Mouse (Mus musculus) frontal cortex, postnatal 14 days (tissue): Measurements from ENCODE around the gene Tfam.

Experiments used
- DNase-seq, 2 experiments: peaks; one replicate each; pipeline ENCODE4 v3.0.0; 2022; ENCODE audit warnings: low spot score in 2 of 2

The Tfam gene

DNA sequence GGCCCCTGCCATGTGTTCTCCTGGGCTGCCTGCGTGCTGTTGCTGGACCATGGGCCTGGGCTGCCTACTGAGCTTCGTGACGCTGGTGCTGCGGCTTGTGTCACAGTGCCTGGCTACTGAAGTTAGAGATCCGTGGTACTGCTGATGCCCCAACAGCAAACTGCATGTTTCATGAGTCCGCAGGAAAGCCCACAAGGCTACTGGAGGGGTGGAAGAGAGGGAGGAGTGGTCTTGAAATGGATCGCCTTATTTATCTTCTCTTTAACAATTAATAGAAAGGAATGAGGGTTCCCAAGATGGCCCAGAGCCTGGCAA, at the start of gene Tfam:
TSS of gene Tfam (minus strand) at position 41 of the 315 bp plus-strand sequence.
- DNase-seq = no peak

DNA sequence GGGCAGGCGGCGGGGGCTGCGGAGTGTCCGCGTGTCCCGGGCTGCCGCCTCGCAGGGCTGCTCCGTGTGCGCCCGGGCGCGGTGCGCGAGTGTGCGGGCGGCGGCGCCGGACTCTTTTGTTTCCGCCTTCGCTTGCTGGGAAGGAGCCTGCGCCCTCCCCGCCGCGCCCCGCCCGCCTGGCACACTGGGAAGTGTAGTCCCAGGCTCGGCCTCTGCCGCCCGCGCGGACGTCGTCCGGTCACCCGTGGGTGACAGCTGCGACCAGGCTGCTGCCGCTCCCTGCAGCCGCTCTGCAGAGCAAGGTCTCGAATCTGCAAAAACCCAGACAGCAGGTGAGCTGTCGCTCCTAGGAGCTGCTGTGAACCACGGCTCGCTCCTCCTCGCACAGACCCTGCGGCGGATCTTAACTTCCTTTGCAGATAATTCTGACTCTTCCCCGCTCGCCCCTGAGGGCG, 47.1 kb upstream of the Tfam start, which contains the start of gene Ube2d1:
TSS of gene Ube2d1 (minus strand) at position 137 of the 455 bp plus-strand sequence.
- DNase-seq = peak; percentile 75 to 87

DNA sequence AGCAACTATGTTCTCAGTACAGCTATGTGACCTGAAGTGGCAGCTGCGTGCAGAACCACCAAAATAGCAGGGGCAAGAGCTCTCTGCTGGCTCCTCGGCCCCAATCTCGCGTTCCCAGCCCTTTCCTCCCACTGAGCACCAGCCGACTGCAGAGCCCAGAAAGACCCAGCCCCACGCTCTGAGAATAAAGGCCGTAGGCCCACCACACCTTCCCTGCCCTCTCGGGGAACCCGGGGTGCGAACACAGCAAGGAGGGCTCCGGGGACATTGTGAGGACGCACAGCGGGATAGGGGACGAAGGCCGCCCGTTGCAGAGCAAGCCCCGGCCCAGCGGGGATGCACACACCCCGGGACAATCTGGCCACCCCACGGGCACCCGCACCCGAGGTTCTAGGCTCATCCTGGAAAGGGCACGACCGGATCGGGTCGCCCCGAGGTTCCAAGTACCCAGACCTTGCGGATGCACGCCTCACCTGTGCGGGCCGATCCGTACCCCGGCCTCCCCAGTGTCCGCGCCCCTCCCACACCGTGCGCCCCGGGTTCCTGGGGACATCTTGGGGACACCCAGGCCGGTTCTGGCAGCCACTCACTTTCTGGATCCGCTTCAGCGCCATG, 46.5 kb upstream of the Tfam start:
- DNase-seq = peak in 1 of 2 experiments; percentile 42

DNA sequence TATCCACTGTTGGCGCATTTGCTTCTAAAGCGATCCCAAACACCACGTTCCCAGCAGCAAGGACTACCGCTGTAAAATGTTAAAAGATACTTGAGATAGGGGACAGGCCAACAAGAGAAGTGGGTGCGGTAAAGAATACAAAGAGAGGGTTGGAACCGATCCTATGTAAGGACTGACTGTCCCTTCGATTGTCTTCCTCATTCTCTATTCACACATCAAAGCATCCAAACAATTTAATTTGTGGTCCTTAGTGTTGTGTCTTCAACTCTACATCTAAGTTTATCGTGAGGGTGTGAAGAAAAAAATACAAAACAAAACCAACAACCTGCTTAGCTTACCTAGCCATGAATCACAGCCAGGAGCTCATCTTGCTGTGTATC, 46.0 kb upstream of the Tfam start:
- no peak for DNase-seq

DNA sequence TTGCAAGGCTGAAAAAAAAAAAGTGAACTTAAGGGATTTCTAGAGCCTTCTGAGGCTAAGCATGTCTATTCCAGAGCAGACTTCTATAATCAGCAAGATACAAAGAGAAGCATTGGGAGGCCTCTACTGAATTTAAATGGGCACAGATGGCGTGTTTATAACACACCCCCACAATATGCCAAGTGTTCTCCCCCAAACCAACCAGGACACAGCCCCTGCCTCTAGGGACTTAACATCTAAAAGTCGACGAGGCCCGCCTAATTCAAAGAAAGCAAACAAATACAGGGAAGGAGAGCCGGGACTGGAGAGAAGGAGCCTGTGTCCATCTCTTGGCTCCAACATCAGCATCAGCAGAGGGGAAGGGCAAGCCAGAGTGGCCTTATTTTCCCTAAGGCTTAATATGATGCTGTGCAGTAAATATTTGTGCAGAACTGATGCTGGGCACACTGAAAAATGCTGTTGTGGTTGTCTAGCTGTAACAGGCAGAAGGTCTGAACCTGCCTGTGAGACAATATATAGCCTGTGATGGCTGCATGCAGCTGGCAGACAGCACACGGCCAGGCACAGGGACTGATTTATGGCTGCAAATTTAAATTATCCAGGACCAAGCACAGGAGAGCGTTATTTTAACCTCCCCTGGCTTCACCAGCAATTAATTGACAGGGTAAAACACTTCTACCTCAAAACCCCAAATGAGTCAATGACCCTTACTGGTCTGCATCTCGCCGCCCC, 35.1 kb upstream of the Tfam start:
- DNase-seq = peak in 1 of 2 experiments; percentile 17

DNA sequence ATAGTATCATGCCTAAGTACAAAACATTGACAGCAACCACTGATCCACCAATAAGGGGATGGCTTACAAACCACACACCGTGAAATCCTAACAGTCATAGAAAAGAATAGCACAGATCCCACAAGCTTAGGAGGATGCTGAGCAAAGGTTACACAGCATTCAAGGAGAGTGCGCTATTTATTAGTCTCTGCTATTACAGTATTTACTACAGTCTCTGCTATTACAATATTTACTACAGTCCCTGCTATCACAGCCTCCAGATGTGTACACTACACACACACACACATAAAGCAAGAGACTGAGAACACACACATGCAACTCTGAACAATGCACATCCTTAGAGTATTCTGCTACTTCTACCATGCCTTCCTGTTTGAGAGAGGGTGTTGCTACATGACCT, 29.9 kb upstream of the Tfam start:
- no peak for DNase-seq

DNA sequence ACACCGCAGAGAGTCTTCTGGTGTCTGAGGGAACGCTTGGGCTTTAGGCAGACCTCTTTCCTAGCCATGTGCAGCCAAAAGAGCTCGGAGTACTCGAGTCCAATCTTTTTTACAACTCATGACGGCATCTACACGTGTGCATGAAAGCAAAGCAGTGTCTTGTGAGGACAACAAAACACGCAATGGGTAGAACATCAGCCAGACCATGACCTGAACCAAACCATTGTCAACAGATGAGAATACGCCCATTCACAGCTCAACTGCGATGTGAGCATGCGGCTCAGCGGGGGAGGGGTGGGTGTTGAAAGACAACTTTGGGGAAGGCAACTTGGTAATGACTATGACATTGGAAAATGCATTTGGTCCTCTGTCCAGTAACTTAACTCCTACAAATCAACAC, 29.4 kb upstream of the Tfam start:
- no peak for DNase-seq

DNA sequence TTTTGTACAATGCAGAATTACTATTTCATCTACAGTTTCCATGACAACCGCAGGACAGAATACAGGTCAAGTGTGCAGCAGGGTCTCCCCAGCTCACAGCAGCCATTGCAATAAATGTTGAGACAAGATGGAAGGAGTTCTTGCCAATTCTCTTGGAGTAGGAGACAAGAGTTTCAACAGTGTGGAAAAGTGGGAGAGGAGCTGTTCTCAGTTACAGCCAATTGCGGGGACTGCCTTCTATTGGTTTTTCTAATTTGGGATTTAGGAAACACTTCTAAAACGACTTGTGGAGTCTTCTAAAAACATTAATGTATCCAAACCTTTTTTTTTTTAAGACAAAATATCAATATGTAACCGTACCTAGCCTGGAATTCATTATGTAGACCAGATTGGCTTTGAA, 27.0 kb upstream of the Tfam start:
- DNase-seq = no peak

DNA sequence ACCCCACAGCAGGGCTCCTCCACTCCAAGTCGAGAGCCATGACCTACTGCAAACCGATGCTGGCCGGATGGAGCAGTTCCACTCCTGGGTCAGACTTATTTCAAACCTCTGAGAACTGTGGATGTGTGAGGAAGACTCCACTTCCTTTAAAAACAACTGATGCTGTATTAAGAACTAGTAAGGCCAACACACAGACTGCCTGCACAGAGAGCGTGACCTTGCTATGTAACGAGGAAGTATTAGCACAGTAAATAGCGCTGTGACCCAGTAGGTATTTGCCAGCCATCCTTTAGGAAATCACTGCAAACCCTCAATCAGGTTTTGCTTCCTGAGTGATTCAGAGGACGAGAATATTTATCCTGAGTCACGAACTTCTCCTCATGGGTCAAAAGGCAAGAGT, 23.6 kb upstream of the Tfam start:
- DNase-seq = no peak

DNA sequence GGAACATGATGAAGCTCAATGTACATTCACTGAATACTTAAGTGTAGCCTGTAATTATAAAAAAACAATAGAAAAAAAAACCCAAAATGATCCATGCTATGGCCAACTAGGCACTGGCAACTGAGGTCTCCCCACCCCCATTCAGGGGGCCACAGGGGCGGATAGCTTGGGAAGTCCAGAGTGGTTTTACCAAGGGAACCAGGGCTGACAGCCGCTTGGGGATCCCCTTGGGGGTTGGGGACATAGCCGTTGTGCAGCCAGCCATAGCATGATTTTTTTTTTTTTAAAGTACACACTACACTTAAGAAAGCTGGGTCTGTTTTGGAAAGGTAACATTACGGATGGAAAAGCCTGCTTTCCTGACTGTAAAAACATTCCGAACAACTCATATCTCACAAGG, 20.9 kb upstream of the Tfam start:
- no peak for DNase-seq

DNA sequence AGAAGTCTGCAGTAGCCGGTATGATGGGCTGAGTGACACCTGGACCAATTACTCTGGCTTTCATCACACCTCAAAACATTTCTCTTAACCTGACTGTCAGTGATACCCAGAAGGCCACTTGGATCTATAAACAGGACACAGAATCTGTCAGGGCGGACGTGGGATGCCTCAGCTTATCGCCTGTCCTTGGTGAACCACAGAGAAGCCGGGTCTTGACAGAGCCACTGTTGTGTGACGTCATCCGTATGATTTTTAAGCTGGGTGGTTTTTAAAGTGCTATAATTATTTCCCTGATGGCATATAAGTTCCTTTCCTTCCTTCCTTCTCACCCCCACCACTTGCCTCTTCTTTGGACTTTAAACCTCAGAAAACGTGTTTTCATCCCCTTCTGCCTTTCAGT, 20.4 kb upstream of the Tfam start:
- DNase-seq = no peak

DNA sequence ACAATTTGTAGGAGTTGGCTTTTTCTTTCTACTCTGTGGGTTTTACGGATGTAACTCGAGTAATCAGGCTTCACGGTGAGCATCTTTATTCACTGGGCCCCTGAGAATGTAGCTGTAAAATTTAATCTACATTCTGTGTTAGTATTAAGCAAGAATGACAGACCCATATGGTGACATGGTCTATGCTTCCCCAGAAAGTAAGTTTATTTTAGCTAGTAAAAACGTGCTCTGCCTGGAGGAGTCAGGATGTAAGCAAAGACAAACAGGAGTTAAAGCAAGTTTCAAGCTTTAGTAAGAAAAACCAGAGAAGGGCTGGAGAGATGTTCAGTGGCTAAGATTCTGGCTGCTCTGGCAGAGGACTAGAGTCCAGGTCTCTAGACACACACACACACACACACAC, 15.1 kb upstream of the Tfam start:
- DNase-seq = no peak

DNA sequence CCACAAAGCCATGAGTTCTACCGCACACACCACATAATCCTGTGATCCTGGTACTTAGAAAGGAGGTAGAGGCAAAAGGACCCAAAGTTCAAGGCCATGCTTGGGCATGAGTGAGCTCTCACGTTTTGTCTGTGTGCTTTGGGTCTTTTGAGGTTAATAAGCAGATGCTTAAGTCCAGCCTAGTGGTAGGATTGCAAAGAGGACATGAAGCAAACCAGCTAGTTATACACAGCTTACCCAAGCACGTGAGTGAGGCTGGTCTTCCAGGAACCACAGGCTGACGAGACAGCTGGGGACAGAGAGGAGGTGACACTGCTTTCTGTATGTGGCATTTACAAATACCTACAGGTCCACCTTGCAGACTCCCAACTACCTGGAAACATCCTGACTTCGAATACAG, 14.3 kb upstream of the Tfam start:
- no peak for DNase-seq

DNA sequence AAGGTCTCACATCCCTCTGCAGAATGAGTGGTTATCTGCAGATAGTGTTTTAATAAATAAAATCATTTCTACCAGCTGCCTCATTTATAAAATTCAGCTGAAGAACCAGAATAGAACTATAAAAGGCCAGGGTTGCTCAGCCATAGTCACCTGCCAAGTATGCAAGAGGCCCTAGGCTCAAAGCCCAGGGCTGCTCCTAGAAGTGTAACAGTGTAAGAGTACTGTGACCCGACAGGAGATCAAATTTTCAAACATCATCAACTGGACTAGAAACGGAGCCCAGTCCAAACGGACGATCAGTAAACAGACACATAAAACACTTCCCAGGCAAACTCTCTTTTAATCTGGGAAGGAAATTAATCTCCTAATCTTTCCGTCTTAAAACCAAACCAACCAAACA, 13.8 kb upstream of the Tfam start:
- no peak for DNase-seq

DNA sequence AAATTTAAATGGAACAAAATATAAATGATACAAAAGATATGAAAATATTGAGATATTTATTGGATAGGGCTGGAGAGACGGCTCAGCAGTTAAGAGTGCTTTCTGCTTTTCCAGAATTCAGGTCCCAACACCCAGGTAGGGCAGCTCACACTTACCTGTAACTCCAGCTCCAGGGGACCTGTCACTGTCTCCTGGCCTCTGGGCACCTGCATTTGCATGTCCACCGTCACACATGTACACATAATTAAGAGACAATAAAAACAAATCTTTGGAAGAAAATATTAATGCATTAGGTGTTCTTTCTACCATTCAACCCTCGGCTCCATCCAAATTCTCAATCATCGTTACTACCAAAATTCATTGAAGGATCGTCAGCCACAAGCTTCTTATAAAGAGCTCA, 13.2 kb upstream of the Tfam start:
- DNase-seq = no peak

DNA sequence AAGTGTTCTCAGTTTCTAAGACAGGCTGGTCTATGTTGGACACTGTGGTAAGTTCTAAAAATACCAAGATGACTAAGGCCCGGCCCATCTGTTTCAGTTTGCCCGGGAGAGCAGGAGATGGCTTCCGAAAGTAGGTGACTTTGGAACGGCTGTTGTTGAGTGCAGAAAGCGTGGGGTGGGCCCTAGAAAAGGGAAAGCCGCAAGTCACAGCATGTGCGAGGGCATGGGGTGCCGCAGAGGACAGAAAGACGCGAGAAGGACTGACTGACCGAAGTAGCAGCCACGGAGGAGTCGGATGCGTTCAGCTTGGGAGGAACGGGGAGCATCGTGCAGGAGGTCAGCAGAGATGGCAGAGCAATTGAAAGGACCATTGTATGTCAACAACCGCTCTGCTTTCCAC, 12.4 kb upstream of the Tfam start:
- DNase-seq = peak; percentile 33 to 37

DNA sequence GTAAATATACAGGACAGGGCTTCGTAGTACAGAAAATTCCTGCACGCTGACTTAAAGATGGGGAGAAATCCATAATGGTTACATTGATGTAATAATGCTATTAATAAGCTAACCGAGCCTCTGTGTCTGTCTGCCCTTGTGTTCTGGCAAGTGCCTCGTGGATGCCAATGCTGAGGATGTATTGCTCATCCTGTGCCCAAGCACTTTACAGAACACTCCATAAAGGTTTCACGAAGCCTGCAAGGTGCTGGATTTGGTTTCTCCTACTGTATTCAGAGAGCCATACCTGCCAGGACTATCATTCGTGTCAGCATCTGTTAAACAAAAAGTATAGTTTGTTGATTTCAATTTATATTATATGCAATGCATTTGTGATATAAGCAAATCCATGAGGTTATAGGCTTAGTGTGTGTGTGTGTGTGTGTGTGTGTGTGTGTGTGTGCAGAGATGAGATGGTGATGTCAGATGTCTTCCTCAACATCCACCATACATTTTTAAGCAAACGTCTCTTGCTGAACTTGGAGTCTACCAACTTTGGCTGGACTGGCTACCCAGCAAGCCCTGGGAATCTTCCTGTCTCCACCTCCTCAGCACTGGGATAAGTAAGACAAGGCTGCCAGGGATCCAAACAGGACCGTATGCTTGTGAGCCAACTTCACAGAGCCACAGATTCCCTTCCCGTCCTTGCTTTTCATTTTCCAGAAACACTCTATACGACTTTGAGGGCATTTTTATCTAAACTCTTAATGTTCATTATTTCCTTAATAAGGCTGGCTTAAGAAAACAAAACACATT, 11.2 kb upstream of the Tfam start:
- no peak for DNase-seq

DNA sequence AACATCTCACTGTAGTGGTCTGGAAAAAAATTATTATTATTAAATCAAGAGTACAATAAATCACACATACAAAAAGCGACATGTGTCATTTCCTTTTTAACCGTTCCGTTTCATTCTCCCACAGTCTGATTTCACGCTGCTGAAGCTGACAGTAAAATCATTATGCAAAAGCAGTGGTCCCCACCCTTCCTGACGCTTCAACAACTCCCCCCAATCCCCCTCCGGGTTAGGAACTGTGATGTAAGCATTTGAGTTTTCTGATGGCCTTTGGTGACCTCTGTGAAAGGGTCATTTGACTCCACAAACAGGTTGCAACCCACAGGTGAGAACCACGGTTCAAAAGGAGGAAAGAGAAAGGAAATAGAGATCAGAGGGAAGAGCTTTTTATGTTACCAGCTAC, 8.9 kb upstream of the Tfam start:
- no peak for DNase-seq

DNA sequence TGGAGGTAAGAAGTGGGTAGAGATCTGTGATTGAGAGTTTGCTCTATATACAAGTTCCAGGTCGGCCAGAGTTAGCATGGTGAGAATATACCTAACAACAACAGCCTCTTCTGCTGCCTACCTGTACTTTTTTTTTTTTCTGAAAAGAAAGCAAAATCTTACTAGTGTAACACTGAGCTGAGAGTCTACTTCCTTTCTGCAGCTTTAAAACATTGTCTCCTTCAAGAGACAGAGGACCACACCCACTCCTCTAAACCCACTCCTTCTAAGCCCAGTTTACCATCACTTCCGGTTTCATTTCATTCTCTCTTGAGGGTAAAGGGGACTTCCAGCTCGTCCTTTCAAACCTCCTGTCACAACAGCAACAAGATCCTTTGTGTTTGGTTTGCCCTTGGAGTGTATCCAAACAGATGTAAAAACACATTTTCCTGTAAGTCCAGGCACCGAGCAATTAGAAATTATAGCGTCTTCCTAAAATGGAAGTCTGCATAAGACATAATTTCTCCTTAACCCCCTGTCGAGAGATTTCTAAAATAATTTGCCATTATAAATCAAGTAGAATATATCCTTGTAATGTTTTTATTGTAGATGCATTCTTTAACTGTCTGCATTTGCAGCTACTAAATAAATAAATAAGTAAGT, 1.5 kb upstream of the Tfam start:
- no peak for DNase-seq

DNA sequence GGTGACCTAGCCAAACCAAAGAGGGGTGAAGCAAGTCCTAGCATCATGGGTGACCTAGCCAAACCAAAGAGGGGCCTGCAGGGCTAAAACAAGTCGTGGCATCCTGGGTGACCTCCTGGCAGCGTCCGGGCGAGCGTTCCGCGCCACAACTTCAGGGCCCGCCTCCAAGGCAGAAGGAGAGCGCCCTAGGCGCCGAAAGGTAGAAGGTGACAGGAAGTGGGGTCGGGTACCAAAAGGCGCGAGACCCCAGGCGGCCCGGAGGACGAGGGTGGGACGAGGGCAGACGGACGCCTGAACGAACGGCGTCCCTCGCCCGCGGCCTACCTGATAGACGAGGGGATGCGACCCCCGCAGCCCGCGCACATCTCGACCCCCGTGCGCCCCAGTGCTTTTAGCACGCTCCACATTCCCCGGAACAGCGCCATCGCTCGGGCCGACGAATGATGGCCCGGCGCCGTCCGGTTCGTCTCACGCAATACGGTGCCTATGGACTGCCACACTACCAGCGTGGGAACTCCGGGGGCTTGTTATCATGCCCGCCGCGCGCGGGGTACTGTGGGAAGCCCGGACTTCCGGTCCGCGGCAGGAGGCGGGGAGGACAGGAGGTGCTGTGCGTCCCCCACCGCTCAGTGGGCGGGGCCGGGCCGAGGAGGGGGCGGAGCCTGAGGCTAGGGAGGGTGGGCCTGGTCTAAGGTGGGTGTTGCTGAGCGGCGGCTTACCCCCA, 402 bp downstream of the Tfam start:
- DNase-seq = peak; percentile 89 to 92

DNA sequence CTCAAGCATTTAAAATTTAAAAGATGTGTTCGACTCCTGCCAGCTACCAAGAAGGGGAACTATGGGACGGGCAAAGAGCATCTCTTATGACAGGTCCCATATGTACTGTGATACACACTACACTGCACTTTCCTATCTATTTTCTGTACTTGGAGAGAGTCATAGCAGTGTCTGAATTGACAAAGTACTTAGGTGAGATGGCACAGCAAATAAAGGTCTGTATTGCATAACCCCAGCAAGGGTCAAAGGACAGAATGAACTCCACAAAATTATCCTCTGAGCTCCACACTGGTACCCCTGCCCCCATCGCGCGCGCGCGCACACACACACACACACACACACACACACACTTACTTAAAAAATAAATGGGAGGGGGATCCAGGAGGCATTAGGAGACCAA, 4.0 kb downstream of the Tfam start:
- no peak for DNase-seq

DNA sequence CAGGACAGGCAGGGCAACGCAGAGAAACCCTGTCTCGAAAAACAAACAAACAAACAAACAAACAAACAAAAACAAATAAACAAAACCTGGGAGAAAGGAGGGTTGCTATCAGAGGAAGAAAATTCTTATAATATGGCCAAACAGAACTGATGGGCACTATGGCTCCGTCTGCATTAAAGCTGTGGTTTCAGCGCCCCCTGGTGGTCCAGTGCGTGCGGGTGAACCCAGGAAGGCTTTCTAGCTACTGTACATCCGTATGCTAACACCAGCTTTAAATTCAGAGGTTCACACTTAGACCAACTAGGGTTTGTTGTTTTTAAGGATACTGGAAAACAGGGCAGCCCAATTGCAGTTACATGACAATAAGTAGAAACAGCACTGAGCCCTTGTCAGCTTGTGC, 12.2 kb downstream of the Tfam start:
- peak; percentile 49 to 82 for DNase-seq
